Mouse (Mus musculus) intestine, embryonic 16.5 days (tissue): ENCODE data around the gene Rbpj. TPM values are rescaled to one million over a fixed set of nuclear protein-coding genes. Genes with fewer than 3 reads are reported as not detected.

Experiments
- ATAC-seq: fragments of 200-750 bp; cut with Nextera tagmentation; 2 replicates; pipeline ENCODE4 v1.8.0; 2017; ENCODE audit warnings: moderate TSS enrichment, moderate library complexity
- H3K27ac ChIP-seq: fragments of 300-500 bp; sonication (generic); 2 replicates; pipeline ENCODE4 v1.5.1; 2014; ENCODE audit warnings: mild to moderate bottlenecking, low read length
- H3K27me3 ChIP-seq: fragments of 300-500 bp; sonication (generic); replicated peaks from 2 replicates; pipeline ENCODE4 v1.6.1; 2014; ENCODE audit warnings: low read length, control low read depth, mixed read lengths; ENCODE audit not compliant: control insufficient read depth, insufficient read depth
- H3K36me3 ChIP-seq: fragments of 300-500 bp; sonication (generic); 2 replicates; pipeline ENCODE4 v1.6.1; 2014; ENCODE audit warnings: low read length, control low read depth; ENCODE audit not compliant: control insufficient read depth, insufficient read depth
- H3K4me1 ChIP-seq: fragments of 300-500 bp; sonication (generic); 2 replicates; pipeline ENCODE4 v1.6.1; 2014; ENCODE audit warnings: low read length, control low read depth, mixed read lengths; ENCODE audit not compliant: control insufficient read depth, insufficient read depth
- H3K4me2 ChIP-seq: fragments of 300-500 bp; sonication (generic); 2 replicates; pipeline ENCODE4 v1.6.1; 2014; ENCODE audit warnings: low read depth, low read length, control low read depth
- H3K4me3 ChIP-seq: fragments of 300-500 bp; sonication (generic); 2 replicates; pipeline ENCODE4 v1.5.1; 2014; ENCODE audit warnings: mild to moderate bottlenecking, low read length
- H3K9ac ChIP-seq: fragments of 300-500 bp; sonication (generic); 2 replicates; pipeline ENCODE4 v1.6.1; 2014; ENCODE audit warnings: low read depth, low read length
- H3K9me3 ChIP-seq: fragments of 300-500 bp; sonication (generic); 2 replicates; pipeline ENCODE4 v1.6.1; 2016; ENCODE audit warnings: low read length, control low read depth; ENCODE audit not compliant: control insufficient read depth
- WGBS: fragments of 180-500 bp; shearing (Covaris S2); extraction: QIAGEN DNeasy Blood & Tissue Kit; methylation state at CpG from one replicate; pipeline ENCODE4 v1.1.7; 2014; 5-methylcytosine and 5-hydroxymethylcytosine counted together
- polyA plus RNA-seq: library from polyadenylated mRNA; unstranded; fragments of >200 nt; fragmentation: Nextera tagmentation; extraction: Ambion mirVana; gene quantifications from 2 replicates; pipeline ENCODE4 v1.2.1, GENCODE M21; 2015

Gene Rbpj
- polyA plus RNA-seq, 1 experiment from 2014 or later = 19.8 TPM

DNA sequence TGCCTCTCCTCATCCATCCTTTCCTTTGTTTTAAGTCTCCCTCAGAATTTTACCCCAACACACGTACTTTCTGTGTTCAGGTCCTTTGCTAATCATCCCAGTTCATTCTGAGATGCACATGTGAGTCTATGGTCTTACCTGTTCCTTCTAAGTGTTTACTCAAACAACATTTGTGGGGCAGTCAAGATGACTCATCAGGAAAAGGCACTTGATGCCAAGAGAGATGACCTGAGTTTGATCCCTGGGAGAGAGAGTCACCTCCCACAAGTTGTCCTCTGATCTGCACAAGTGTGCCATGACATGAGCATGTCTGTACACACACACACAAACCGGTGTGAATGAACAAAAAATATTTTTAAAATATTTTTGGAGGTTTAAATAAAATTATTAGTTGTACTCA, 15.1 kb downstream of the Rbpj start:
- Histone ChIP-seq H3K9me3 (no peaks in the 10 kb centered on the region), H3K4me2 (no peak overlapping the region), H3K27ac (no peak overlapping the region), H3K4me1 (no peaks in the 10 kb centered on the region), H3K36me3 (no peaks in the 10 kb centered on the region), H3K9ac (no peak overlapping the region), H3K4me3 (no peak overlapping the region), H3K27me3 (no peaks in the 10 kb centered on the region)
- WGBS = 88% methylated on average over 2 of the region's 2 CpGs
- no peak for ATAC-seq

DNA sequence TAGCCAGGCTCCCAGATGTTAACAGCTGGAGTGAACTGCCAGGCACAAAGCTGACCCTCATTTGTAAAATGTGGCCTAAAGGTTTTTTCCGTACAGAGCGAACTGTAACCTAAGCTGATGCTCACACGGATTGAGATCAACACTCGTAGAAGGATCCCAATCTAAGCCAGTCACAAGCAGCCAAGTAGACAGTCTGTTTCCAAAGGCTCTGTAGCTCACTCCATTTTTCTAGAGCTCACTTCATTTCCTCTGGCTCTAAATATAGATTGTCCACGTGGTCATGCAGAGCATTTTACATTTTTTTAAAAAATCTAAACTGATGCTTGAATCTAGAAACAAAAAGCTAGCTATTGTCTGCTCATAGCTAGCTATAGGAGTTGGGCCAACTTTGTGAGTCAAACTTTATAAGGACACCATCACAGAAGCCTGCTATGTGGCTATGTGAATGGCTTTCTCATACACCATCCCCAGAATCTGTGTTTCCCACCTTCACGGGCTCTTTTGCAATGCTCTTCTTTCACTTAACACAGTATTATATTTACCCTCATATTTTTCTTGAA, 19.2 kb downstream of the Rbpj start:
- Histone ChIP-seq H3K9ac (no peak overlapping the region), H3K9me3 (no peaks in the 10 kb centered on the region), H3K4me2 (no peak overlapping the region), H3K27ac (no peak overlapping the region), H3K36me3 (no peaks in the 10 kb centered on the region), H3K4me3 (no peak overlapping the region), H3K4me1 (no peaks in the 10 kb centered on the region), H3K27me3 (no peaks in the 10 kb centered on the region)
- 65% methylated on average over 6 of the region's 6 CpGs for WGBS
- ATAC-seq = no peak

DNA sequence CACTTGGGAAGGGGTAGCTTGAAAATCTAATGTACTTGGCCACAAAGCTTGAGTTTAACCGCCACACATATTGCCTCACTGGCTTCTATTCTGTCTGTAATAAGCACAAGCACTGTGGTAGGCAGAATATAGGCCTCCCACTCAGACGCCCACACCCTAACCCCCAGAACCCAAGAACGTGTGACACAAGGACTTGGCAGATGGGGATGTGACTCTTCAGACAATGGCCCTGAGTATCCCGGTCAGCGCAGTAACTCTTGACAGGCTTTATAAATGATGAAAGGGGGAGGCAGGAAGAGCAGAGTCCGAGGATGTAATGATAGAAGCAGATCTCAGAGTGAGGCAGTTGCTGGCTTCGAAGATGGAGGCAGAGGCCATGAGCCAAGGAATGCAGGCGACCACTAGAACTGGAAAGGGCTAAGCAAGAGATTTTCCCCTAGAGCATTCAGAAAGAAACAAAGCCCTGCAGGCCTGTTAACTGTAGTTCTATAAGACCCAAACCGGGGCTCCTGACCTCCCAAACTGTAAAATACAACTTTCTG, 20.1 kb downstream of the Rbpj start:
- Histone ChIP-seq H3K9me3 (no peaks in the 10 kb centered on the region), H3K4me3 (no peak overlapping the region), H3K9ac (no peak overlapping the region), H3K27me3 (no peaks in the 10 kb centered on the region), H3K4me2 (no peak overlapping the region), H3K36me3 (no peaks in the 10 kb centered on the region), H3K4me1 (no peaks in the 10 kb centered on the region), H3K27ac (no peak overlapping the region)
- WGBS = 69% methylated on average over 9 of the region's 9 CpGs
- no peak for ATAC-seq

DNA sequence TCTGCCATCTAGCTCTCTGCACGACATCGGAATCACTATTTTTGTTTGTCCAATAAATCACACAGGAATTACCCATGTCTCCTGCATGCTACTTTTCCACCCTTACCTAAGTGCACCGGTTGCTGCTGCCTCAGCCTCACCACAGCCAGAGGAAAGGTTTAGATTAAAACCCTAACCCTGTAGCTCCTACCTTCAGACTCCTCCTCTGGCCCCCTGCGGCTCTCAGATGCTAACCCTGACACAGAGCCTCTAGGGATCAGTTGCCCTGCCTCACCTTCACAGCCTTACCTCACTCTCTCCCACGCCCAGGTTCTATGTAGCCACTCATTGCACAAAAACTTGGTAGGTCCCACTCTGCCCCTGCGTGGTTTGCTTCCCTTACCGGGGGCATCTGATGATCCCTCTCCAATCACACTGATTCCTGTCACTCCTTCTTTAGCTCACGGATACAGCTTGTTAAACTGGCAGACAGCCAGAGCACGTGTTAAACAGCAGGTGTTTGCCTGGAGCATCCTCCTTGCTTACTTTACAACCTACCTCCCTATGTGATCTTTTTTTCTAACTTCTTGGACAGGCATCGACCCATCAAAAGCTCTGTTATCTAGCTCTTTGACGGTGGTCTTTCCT, 21.1 kb downstream of the Rbpj start:
- Histone ChIP-seq H3K4me3 (no peak overlapping the region), H3K4me2 (no peak overlapping the region), H3K27me3 (no peaks in the 10 kb centered on the region), H3K9me3 (no peaks in the 10 kb centered on the region), H3K9ac (no peak overlapping the region), H3K27ac (no peak overlapping the region), H3K36me3 (no peaks in the 10 kb centered on the region), H3K4me1 (no peaks in the 10 kb centered on the region)
- no peak; the same call in 1 of the 2 replicates for ATAC-seq
- WGBS = 40% methylated on average over 11 of the region's 11 CpGs

DNA sequence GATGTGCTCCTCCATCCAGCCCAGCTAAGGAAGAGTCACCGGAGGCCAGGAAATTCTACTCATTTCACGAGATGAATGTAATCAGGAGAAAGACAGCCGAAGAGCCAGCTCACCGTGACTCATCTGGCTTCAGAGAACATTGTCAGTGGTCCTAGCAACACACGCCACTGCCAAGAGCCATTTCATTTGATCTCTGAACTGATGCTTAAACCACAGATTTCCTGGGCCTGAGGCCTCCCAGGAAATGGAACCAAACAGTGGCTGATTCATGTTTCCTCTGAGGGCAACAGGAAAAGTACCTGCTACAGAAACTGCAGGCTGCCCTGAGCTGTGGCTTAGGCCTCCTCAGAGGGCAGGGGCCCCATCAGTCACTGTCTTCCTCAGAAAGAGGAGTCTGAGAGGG, 24.7 kb downstream of the Rbpj start:
- no peaks in the 10 kb centered on the region for H3K4me1 ChIP-seq
- no peak for ATAC-seq
- 43% methylated on average over 5 of the region's 5 CpGs for WGBS
- no peak overlapping the region for H3K4me3 ChIP-seq
- no peak overlapping the region for H3K27ac ChIP-seq
- no peak overlapping the region for H3K9ac ChIP-seq
- no peaks in the 10 kb centered on the region for H3K27me3 ChIP-seq
- H3K4me2 ChIP-seq = no peak overlapping the region
- no peaks in the 10 kb centered on the region for H3K36me3 ChIP-seq
- H3K9me3 ChIP-seq = no peaks in the 10 kb centered on the region

DNA sequence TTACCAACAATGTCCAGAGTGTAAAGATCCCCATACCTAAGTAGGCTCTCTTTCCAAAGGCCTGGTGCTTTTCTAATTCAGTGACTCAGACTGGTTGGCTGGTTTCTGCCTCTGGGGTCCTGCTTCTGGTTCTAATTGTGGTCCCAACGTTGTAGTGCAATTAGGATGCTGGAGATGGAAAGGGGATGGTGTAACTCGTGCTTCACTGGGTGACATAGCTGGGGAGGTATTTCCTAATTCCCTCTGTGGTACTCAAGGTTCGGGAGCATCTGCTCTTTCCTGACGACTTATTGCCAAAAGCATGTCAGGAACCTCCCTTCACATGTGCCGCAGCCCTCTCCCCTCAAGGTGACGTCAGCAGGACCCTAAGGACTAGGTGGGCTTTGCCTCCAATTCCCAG, 27.8 kb downstream of the Rbpj start:
- ATAC-seq = no peak
- 66% methylated on average over 6 of the region's 6 CpGs for WGBS
- Histone ChIP-seq H3K4me2 (no peak overlapping the region), H3K4me3 (no peak overlapping the region), H3K9me3 (no peaks in the 10 kb centered on the region), H3K4me1 (no peaks in the 10 kb centered on the region), H3K27ac (no peak overlapping the region), H3K9ac (no peak overlapping the region), H3K27me3 (no peaks in the 10 kb centered on the region), H3K36me3 (no peaks in the 10 kb centered on the region)

DNA sequence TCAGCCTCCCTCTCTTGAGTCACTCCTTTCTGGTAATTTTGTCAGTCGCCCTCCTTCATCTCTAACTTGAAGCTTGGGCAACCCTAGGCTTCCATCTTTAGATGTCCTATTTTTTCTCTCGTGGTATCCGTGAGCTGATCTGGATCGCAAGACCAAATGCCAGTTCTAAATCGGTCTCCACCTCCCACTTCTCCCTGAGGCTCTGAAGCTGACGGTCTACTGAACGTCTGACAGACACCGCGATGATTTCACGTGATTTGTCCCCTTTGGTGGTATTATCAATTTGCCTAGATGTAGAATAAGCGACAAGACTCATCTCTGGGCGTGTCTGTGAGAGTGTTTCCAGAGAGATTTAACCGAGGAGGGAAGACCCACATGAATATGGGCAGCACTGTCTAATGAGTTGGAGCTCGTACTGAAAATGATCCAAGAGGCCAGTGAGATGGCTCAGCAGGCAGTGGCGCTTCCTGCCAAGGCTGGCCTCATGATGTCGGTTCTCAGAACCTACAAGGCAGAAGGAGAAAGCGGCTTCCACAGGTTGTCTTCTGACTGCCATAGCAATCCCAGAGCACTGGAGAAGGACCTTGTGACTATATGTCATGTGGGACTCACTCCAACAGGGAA, 28.7 kb downstream of the Rbpj start:
- Histone ChIP-seq H3K9me3 (no peaks in the 10 kb centered on the region), H3K27me3 (no peaks in the 10 kb centered on the region), H3K9ac (no peak overlapping the region), H3K4me1 (no peaks in the 10 kb centered on the region), H3K4me3 (no peak overlapping the region), H3K27ac (no peak overlapping the region), H3K4me2 (no peak overlapping the region), H3K36me3 (no peaks in the 10 kb centered on the region)
- no peak for ATAC-seq
- WGBS = 89% methylated on average over 17 of the region's 17 CpGs

DNA sequence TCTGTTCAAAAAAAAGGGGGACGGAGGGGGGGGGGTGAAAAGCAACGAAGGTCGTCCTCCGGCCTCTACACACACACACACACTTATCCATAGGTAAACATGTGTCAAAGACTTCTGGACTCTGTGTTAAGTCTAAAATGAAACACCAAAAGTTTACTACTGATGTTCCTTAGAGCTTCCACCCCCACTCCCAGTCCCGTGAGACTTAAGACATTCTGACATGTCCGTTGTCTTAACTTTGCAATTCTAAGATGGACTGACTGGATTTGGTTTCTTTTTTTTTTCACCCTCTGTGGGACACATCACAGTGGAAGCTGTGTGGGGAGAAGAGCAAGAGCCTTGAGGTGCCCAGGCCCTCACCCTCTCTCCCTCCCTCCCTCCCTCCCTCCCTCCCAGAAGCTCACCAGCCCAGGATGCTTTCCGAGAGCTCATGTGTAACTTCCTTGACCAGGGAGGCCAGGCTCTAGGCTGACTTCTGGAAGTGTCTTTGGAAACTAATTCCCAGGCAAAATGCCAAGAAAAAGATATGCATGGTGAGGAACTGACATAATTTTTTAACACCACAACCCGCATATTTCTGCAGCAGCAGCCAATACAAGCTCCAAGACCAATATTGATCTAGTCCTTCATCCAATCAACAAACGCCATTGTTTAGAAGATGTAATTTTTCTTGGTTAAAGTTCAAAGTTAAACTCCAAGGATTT, 31.0 kb downstream of the Rbpj start:
- Histone ChIP-seq H3K4me3 (no peak overlapping the region), H3K27ac (0 out of 2 replicates have a peak overlapping the region, but pooled peaks have one; percentile 9), H3K4me1 (no peaks in the 10 kb centered on the region), H3K27me3 (no peaks in the 10 kb centered on the region), H3K9ac (no peak overlapping the region), H3K4me2 (no peak overlapping the region), H3K9me3 (no peaks in the 10 kb centered on the region), H3K36me3 (no peaks in the 10 kb centered on the region)
- ATAC-seq = no peak
- 46% methylated on average over 9 of the region's 9 CpGs for WGBS

DNA sequence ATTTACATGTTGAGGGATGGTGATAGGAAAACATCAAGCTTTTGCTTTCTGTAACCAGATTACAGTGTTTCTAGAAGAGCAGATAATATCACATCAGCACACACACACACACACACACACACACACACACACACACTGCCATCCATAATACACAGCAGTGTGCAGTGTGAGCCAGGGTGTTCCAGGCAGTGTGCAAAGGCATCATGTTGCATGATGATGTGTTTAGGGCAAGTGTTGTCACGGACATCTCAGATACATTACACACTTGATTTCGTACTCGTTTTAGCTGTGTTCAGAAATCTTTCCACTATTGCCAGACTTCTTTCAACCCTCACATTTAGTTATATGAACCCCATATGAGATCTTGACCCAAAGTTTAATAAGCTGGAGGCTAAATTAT, 33.6 kb downstream of the Rbpj start:
- Histone ChIP-seq H3K36me3 (no peaks in the 10 kb centered on the region), H3K9ac (no peak overlapping the region), H3K27me3 (no peaks in the 10 kb centered on the region), H3K4me1 (no peaks in the 10 kb centered on the region), H3K4me2 (no peak overlapping the region), H3K4me3 (no peak overlapping the region), H3K9me3 (no peaks in the 10 kb centered on the region), H3K27ac (no peak overlapping the region)
- WGBS = 80% methylated on average over 3 of the region's 3 CpGs
- no peak for ATAC-seq
